Mouse (Mus musculus): ENCODE data around the gene Phlpp1.

Gene Phlpp1

GRCm38 (mm10) chr1:106199109-106199508 is 27.6 kb downstream of the Phlpp1 start:
- no peak for DNase-seq

GRCm38 (mm10) chr1:106199686-106200085 is 28.1 kb downstream of the Phlpp1 start:
- DNase-seq = peak; percentile 81

GRCm38 (mm10) chr1:106201025-106201424 is 29.5 kb downstream of the Phlpp1 start:
- DNase-seq = no peak

- DNase-seq = no peak
Observed at GRCm38 (mm10) chr1:106201929-106202328, 30.4 kb downstream of the Phlpp1 start.

GRCm38 (mm10) chr1:106203942-106204341 is 32.4 kb downstream of the Phlpp1 start:
- no peak for DNase-seq

GRCm38 (mm10) chr1:106204350-106204749 is 32.8 kb downstream of the Phlpp1 start:
- peak; percentile 41 for DNase-seq

- DNase-seq = no peak
Observed at GRCm38 (mm10) chr1:106208581-106208980, 37.0 kb downstream of the Phlpp1 start.

GRCm38 (mm10) chr1:106210461-106210860 is 38.9 kb downstream of the Phlpp1 start:
- DNase-seq = no peak

- DNase-seq = no peak
Observed at GRCm38 (mm10) chr1:106211146-106211545, 39.6 kb downstream of the Phlpp1 start.

- DNase-seq = no peak
Observed at GRCm38 (mm10) chr1:106220431-106220830, 48.9 kb downstream of the Phlpp1 start.

- DNase-seq = no peak
Observed at GRCm38 (mm10) chr1:106221371-106221770, 49.8 kb downstream of the Phlpp1 start.

- DNase-seq = no peak
Observed at GRCm38 (mm10) chr1:106221964-106222363, 50.4 kb downstream of the Phlpp1 start.

- DNase-seq = no peak
Observed at GRCm38 (mm10) chr1:106226613-106227012, 55.1 kb downstream of the Phlpp1 start.

- DNase-seq = no peak
Observed at GRCm38 (mm10) chr1:106230313-106230712, 58.8 kb downstream of the Phlpp1 start.

GRCm38 (mm10) chr1:106231345-106231744 is 59.8 kb downstream of the Phlpp1 start:
- no peak for DNase-seq

- peak; percentile 80 for DNase-seq
Observed at GRCm38 (mm10) chr1:106231805-106232459, 60.4 kb downstream of the Phlpp1 start.

- DNase-seq = no peak
Observed at GRCm38 (mm10) chr1:106232460-106232850, 60.9 kb downstream of the Phlpp1 start.

GRCm38 (mm10) chr1:106236986-106237385 is 65.4 kb downstream of the Phlpp1 start:
- no peak for DNase-seq

GRCm38 (mm10) chr1:106240116-106240685 is 68.6 kb downstream of the Phlpp1 start:
- peak; percentile 35 for DNase-seq

GRCm38 (mm10) chr1:106241059-106241458 is 69.5 kb downstream of the Phlpp1 start:
- DNase-seq = no peak

- peak; percentile 49 for DNase-seq
Observed at GRCm38 (mm10) chr1:106242129-106242528, 70.6 kb downstream of the Phlpp1 start.

GRCm38 (mm10) chr1:106243371-106243770 is 71.8 kb downstream of the Phlpp1 start:
- no peak for DNase-seq

- DNase-seq = no peak
Observed at GRCm38 (mm10) chr1:106244245-106244644, 72.7 kb downstream of the Phlpp1 start.

GRCm38 (mm10) chr1:106254047-106254446 is 82.5 kb downstream of the Phlpp1 start:
- no peak for DNase-seq

- no peak for DNase-seq
Observed at GRCm38 (mm10) chr1:106257176-106257575, 85.6 kb downstream of the Phlpp1 start.
